Mouse (Mus musculus) embryonic facial prominence, embryonic 14.5 days (tissue): ENCODE data around the gene Tex9. TPM values are rescaled to one million over a fixed set of nuclear protein-coding genes. Genes with fewer than 3 reads are reported as not detected.

Experiments used
- ATAC-seq: fragments of 200-750 bp; cut with Nextera tagmentation; 2 replicates; pipeline ENCODE4 v1.8.0; 2017; ENCODE audit warnings: low read depth, moderate number of reproducible peaks, moderate TSS enrichment
- DNase-seq: peaks from one replicate; pipeline ENCODE4 v3.0.0-alpha.2; 2015; ENCODE audit warnings: low spot score
- H3K27ac ChIP-seq: fragments of 300-500 bp; sonication (generic); replicated peaks from 2 replicates; pipeline ENCODE4 v1.5.1; 2014; ENCODE audit warnings: low read depth, mild to moderate bottlenecking, low read length, moderate library complexity
- H3K27me3 ChIP-seq: fragments of 300-500 bp; sonication (generic); replicated peaks from 2 replicates; pipeline ENCODE4 v1.6.1; 2014; ENCODE audit warnings: low read length; ENCODE audit not compliant: control insufficient read depth, insufficient read depth
- H3K36me3 ChIP-seq: fragments of 300-500 bp; sonication (generic); 2 replicates; pipeline ENCODE4 v1.6.1; 2014; ENCODE audit warnings: low read length, mixed read lengths; ENCODE audit not compliant: control insufficient read depth, insufficient read depth
- H3K4me1 ChIP-seq: fragments of 300-500 bp; sonication (generic); 2 replicates; pipeline ENCODE4 v1.6.1; 2014; ENCODE audit warnings: antibody characterized with exemption, low read length; ENCODE audit not compliant: control insufficient read depth, insufficient read depth
- H3K4me2 ChIP-seq: fragments of 300-500 bp; sonication (generic); 2 replicates; pipeline ENCODE4 v1.6.1; 2014; ENCODE audit warnings: low read depth, mild to moderate bottlenecking, low read length, moderate library complexity, mixed read lengths
- H3K4me3 ChIP-seq: fragments of 300-500 bp; sonication (generic); 2 replicates; pipeline ENCODE4 v1.5.1; 2014; ENCODE audit warnings: low read depth, mild to moderate bottlenecking, low read length
- H3K9ac ChIP-seq: fragments of 300-500 bp; sonication (generic); 2 replicates; pipeline ENCODE4 v1.6.1; 2014; ENCODE audit warnings: low read depth, mild to moderate bottlenecking, low read length, moderate library complexity, mixed read lengths
- H3K9me3 ChIP-seq: fragments of 300-500 bp; sonication (generic); 2 replicates; pipeline ENCODE4 v1.6.1; 2016; ENCODE audit warnings: low read length; ENCODE audit not compliant: control insufficient read depth
- WGBS: fragments of 180-500 bp; shearing (Covaris S2); extraction: QIAGEN DNeasy Blood & Tissue Kit; methylation state at CpG from one replicate; pipeline ENCODE4 v1.1.7; 2014; 5-methylcytosine and 5-hydroxymethylcytosine counted together
- polyA plus RNA-seq: library from polyadenylated mRNA; unstranded; fragments of >200 nt; fragmentation: Nextera tagmentation; extraction: Ambion mirVana; gene quantifications from 2 replicates; pipeline ENCODE4 v1.2.1, GENCODE M21; 2014

Gene Tex9
- polyA plus RNA-seq, 1 experiment from 2014 or later, result 22.1 TPM

DNA sequence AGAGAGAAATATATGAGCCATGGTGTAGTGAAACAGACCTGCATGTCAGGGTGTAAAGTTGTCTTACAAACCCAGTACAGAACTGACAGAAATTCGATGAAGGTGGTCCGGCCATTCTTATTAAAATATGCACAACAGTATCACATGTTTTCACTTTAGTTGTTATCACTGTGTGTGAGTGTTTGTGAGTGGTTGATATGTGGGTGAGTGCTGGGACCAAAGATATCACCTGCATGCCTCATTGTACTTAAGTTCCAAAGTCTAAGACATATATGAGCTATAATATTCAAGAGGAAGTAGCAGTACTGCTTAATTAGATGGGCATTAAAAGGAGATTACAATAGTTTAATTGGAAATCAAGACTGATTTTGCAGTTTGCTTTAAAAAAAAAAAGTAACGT is 71.5 kb downstream of the Tex9 start:
- 68% methylated on average over 3 of the region's 3 CpGs for WGBS

DNA sequence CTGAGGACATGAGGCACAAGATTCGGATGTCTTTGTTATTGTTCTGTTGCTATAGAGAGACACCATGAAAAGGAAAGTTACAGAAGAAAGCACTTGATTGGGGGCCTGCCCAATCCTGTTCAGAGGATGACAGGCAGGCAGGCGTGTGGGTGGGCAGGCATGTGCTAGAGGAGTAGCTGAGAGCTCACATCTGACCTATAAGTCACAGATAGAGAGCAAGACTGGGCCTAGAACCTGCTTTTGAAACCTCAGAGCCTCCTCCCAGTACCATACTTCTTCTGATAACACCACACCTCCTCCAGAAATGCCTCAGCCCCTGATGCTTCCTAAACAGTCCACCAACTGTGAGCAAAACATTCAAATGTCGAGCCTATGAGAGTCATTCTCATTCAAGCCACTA is 73.6 kb downstream of the Tex9 start:
- Histone ChIP-seq H3K4me3 (no peak overlapping the region), H3K27me3 (no peaks in the 10 kb centered on the region), H3K4me1 (peaks cover 13% of the 10 kb centered on the region; the same call in 1 of the 2 replicates), H3K4me2 (no peak overlapping the region), H3K9ac (no peak overlapping the region), H3K27ac (no peak overlapping the region), H3K36me3 (no peaks in the 10 kb centered on the region), H3K9me3 (0 out of 2 replicates have a peak, but pooled peaks cover 6% of the 10 kb centered on the region)
- ATAC-seq, result no peak
- 84% methylated on average over 3 of the region's 3 CpGs for WGBS
- DNase-seq, result no peak

More for the DNA sequence above, 71.5 kb downstream of the Tex9 start:
- DNase-seq, result no peak
- ATAC-seq, result no peak
- H3K4me1 ChIP-seq, result peaks cover 13% of the 10 kb centered on the region; the same call in 1 of the 2 replicates
- H3K4me3 ChIP-seq, result no peak overlapping the region
- no peak overlapping the region for H3K4me2 ChIP-seq
- H3K9ac ChIP-seq, result no peak overlapping the region
- H3K27me3 ChIP-seq, result no peaks in the 10 kb centered on the region
- H3K27ac ChIP-seq, result no peak overlapping the region
- no peaks in the 10 kb centered on the region for H3K36me3 ChIP-seq
- H3K9me3 ChIP-seq, result 0 out of 2 replicates have a peak, but pooled peaks cover 6% of the 10 kb centered on the region

DNA sequence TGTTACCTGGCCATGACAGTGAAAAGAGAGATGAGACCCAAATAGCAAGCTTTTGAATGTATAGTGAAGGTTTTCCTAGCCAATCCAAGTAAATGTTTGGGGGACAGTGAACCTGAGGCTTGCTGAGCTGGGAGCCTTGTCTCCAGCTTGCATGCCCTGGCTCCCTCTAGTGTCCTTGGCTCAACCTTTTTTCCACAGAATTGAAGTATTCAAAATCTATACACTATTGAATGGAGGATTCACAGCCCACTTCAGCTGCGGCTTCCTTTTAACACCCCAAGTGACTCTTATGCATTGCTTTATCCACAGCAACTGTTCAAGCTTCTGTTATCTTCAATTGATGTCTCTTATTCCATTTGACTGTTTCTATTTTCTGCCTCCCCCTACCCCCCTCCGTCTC is 80.3 kb downstream of the Tex9 start:
- no peaks in the 10 kb centered on the region for H3K36me3 ChIP-seq
- no peak for DNase-seq
- no peak overlapping the region for H3K4me2 ChIP-seq
- no peaks in the 10 kb centered on the region for H3K4me1 ChIP-seq
- no peak overlapping the region for H3K27ac ChIP-seq
- WGBS, result 85% methylated on average over 2 of the region's 2 CpGs
- no peak overlapping the region for H3K9ac ChIP-seq
- no peak for ATAC-seq
- H3K9me3 ChIP-seq, result no peaks in the 10 kb centered on the region
- H3K27me3 ChIP-seq, result no peaks in the 10 kb centered on the region
- H3K4me3 ChIP-seq, result no peak overlapping the region

DNA sequence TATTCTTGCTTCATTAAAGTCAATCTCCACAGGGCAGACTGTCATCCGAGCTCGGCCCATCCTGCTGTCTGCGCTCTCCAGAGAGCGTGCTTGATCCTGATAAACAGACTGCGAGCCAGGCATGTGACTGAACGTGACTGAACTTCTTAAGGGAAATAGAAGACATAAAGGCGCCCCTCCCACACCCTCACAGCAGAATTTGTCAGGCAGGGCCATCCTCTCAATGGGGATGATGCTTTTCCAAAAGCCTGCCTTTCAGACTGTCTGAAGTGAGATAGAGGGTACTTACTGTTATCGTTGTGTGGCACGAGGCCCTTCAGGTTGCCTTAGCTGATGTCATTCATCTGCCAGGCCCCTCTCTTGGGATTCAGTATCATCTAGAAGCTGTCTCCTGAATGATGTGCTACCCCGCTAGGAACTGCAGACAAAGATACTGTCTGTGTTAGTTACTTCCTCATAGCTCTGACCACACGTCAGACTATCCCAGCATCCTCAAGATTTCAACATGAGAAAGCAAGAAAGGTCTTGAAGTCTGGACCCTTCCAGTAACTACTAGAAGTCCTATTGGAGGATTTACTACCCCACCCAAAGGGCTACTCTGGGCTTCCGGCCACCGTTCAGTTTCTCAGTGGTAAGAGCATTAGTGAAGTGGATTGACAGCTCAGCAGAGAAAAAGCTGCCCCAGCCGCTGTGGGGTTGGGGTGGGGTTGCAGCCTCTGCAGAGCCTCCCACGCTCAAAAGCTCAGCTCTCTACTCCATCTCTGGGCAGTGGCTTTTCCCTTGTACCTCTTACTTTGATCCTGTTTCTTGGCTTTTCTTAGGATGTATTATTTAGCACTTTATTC is 82.4 kb downstream of the Tex9 start:
- WGBS, result 38% methylated on average over 15 of the region's 15 CpGs
- Histone ChIP-seq H3K9me3 (no peaks in the 10 kb centered on the region), H3K4me2 (no peak overlapping the region), H3K27ac (no peak overlapping the region), H3K4me3 (no peak overlapping the region), H3K4me1 (no peaks in the 10 kb centered on the region), H3K36me3 (no peaks in the 10 kb centered on the region), H3K27me3 (no peaks in the 10 kb centered on the region), H3K9ac (no peak overlapping the region)
- ATAC-seq, result no peak
- no peak for DNase-seq

DNA sequence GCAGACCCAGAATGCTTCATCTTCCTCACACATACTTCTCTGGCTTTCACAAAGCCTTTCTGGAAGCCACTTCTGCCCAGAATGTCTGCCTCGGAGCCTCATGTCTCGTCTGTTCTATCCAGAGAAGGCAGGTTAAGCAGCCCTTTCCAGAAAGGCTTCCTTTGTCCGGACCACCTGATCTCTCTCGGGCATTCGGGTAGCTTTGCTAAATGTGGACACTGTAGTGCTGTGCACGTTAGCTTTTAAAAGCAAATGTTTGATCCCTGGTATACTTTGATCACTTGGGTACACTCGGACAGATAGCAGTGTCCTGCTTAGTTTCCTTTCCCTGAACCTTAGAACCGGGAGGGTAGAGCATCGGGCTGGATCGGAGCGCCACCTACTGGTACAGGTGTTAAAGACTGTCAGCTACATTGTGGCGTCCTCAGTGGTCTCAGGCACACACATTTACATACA is 83.9 kb downstream of the Tex9 start:
- Histone ChIP-seq H3K9me3 (no peaks in the 10 kb centered on the region), H3K27me3 (no peaks in the 10 kb centered on the region), H3K4me1 (no peaks in the 10 kb centered on the region), H3K27ac (no peak overlapping the region), H3K4me3 (peak overlapping the region; percentile 27), H3K4me2 (peak overlapping the region; percentile 47), H3K9ac (peak overlapping the region; percentile 39), H3K36me3 (no peaks in the 10 kb centered on the region)
- WGBS, result 9% methylated on average over 12 of the region's 12 CpGs
- ATAC-seq (peak; percentile 94), DNase-seq (peak; percentile 89)

DNA sequence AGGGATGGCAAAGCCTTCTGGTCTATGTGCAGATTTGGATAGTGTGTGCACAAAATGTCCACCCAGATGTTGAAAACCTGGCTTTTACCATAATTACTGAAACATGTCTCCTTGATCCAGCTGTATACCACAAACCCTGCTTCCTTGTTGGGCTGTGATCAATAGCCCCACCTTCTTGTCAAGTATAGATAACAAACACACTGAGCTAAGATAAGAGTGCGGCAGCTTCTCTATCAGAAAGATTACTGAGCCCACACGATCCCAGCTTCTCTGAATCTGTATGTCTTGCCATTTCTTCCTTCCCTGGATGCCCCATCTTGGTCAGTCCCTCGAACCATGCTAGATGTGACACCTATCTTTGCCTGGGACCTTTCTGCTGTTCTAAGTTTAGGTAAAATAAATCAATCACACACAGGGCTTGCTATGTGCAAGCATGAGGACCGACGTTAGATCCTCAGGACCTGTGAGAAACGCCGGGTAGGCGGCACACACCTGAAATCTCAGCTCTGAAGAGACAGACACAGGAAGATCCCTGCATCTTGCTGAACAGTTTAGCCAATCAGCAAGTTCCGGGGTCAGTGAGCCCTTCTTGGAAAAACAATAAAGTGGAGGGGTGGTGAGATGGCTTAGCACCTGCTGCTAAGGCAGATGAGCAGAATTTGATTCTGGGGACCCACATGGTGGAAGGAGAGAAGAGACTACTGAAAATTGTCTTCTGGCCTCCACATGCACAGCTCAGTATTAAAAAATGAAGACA is 86.0 kb downstream of the Tex9 start:
- no peak overlapping the region for H3K9ac ChIP-seq
- no peaks in the 10 kb centered on the region for H3K4me1 ChIP-seq
- H3K4me3 ChIP-seq, result no peak overlapping the region
- H3K36me3 ChIP-seq, result no peaks in the 10 kb centered on the region
- 90% methylated on average over 9 of the region's 9 CpGs for WGBS
- DNase-seq (no peak), ATAC-seq (no peak)
- no peak overlapping the region for H3K4me2 ChIP-seq
- H3K27me3 ChIP-seq, result no peaks in the 10 kb centered on the region
- no peaks in the 10 kb centered on the region for H3K9me3 ChIP-seq
- H3K27ac ChIP-seq, result no peak overlapping the region

DNA sequence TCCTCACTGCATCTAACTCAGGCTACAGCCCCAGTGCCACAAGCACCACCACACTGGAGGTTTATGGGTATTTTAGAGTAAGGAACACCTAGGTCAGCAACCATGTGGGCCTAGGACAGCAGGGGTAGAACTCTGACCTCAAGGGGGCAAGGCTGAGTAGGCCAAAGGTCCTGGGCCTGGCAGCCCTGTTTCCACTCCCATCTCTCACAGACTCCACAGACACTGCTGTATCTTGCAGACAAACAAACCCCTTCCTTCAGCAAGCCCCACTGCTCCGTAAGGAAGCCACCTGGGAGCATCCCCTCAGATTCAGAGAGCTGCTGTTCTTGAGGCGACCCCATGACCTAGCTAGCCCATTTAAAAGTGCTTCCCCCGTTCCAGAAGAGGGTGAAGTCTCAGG is 87.1 kb downstream of the Tex9 start:
- WGBS, result 78% methylated on average over 3 of the region's 3 CpGs

DNA sequence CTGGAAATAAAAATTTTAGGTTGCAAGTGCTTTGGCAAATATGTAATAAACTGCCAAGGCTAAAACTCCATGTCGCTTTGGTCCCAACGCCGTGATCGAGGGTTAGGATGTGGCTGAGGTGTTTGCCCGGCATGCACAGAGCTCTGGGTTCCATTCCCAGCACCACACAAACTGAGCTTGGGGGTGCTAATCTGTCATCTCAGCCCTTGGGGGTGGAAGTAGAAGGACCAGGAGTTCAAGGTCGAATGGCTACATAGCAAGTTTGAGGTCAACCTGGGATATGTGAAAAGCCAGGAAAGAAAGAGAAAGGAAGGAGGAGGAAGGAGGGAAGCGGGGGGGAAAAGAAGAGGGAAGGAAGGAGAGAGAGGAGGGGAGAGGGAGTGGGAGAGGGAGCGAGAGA is 87.6 kb downstream of the Tex9 start:
- ATAC-seq (no peak), DNase-seq (no peak)
- H3K27ac ChIP-seq, result no peak overlapping the region
- no peaks in the 10 kb centered on the region for H3K9me3 ChIP-seq
- H3K36me3 ChIP-seq, result no peaks in the 10 kb centered on the region
- WGBS, result 83% methylated on average over 8 of the region's 8 CpGs
- H3K27me3 ChIP-seq, result no peaks in the 10 kb centered on the region
- H3K4me2 ChIP-seq, result no peak overlapping the region
- H3K9ac ChIP-seq, result no peak overlapping the region
- no peak overlapping the region for H3K4me3 ChIP-seq
- no peaks in the 10 kb centered on the region for H3K4me1 ChIP-seq

More for the DNA sequence above, 87.1 kb downstream of the Tex9 start:
- Histone ChIP-seq H3K9ac (no peak overlapping the region), H3K36me3 (no peaks in the 10 kb centered on the region), H3K9me3 (no peaks in the 10 kb centered on the region), H3K4me1 (no peaks in the 10 kb centered on the region), H3K4me2 (no peak overlapping the region), H3K4me3 (no peak overlapping the region), H3K27me3 (no peaks in the 10 kb centered on the region), H3K27ac (no peak overlapping the region)
- ATAC-seq, result no peak
- DNase-seq, result no peak
